Mouse (Mus musculus): ENCODE results near the gene Frmd8.

DNA sequence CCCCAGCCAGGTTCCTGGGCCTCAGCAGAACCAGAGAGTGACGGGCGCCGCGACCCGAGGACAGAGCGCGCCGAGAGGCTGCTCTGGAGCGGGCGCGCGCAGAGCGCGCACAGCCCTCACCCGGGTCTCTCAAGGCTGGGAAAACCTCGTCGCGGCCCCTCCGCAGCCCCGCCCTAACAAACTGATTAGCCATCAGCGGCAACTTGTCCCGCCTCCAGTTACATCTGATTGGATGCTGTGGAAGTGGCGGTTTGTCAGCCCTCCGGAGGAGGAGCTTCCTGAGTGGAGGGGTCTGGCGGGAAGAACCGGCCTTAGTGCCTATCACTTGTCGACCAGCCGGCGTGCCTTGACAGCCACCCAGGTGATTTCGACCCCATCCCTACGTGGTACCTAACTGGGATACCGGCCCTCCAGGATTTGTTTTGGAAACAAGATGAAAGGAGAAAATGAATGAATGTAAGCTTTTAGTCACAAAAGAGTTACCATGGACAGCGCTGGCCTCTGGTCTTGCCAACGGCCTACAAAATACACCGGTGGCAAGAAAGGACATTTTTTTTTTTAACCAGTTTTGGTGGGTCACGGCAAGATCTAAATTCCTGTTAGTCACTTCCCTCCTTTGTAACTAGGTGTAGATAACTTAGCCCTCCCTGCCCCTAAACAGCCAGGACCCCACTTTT is 19.1 kb upstream of the Frmd8 start, which contains the start of gene Tigd3:
- TF ChIP-seq CTCF (IDR thresholded peaks at IDR 0.05; ENCODE audit: low read depth, low read length) (no peak), POLR2A (IDR thresholded peaks at IDR 0.05; ENCODE audit: extremely low read depth, insufficient read depth, low read length) (no peak)

Data from liver, adult 2 months (tissue).